Mouse (Mus musculus) hindlimb bud, embryonic 11.5 days (tissue): ENCODE results near the gene Dcaf12.

Source experiments
- DNase-seq: peaks from one replicate; pipeline ENCODE4 v3.0.0-alpha.2; 2012; ENCODE audit warnings: low read depth, low spot score; ENCODE audit errors: extremely low spot score

The Dcaf12 gene

GRCm38 (mm10) chr4:41310567-41311563 lies 3.8 kb downstream of the Dcaf12 start:
- DNase-seq, result no peak

- DNase-seq, result no peak
Observed at GRCm38 (mm10) chr4:41307406-41307805, 7.3 kb downstream of the Dcaf12 start.

GRCm38 (mm10) chr4:41304302-41304701 lies 10.4 kb downstream of the Dcaf12 start:
- DNase-seq, result no peak

GRCm38 (mm10) chr4:41303671-41304070 lies 11.0 kb downstream of the Dcaf12 start:
- DNase-seq, result no peak

GRCm38 (mm10) chr4:41298976-41299375 lies 15.7 kb downstream of the Dcaf12 start:
- DNase-seq, result no peak

- DNase-seq, result no peak
Observed at GRCm38 (mm10) chr4:41295960-41296359, 18.7 kb downstream of the Dcaf12 start.

GRCm38 (mm10) chr4:41295507-41295906 lies 19.2 kb downstream of the Dcaf12 start:
- no peak for DNase-seq

- DNase-seq, result no peak
Observed at GRCm38 (mm10) chr4:41293907-41294306, 20.8 kb downstream of the Dcaf12 start.

GRCm38 (mm10) chr4:41289802-41290201 lies 24.9 kb downstream of the Dcaf12 start:
- no peak for DNase-seq

- peak; percentile 18 for DNase-seq
Observed at GRCm38 (mm10) chr4:41286420-41286819, 28.3 kb downstream of the Dcaf12 start.

- no peak for DNase-seq
Observed at GRCm38 (mm10) chr4:41284087-41284486, 30.6 kb downstream of the Dcaf12 start.

GRCm38 (mm10) chr4:41275927-41276326 lies 38.8 kb downstream of the Dcaf12 start:
- no peak for DNase-seq

GRCm38 (mm10) chr4:41274980-41275850 lies 39.5 kb downstream of the Dcaf12 start, which contains the start of gene Ubap2:
Gene Ubap2 (minus strand): TSS chr4:41275144.
- peak; percentile 98 for DNase-seq

GRCm38 (mm10) chr4:41274377-41274979 lies 40.2 kb downstream of the Dcaf12 start:
- peak; percentile 22 for DNase-seq

GRCm38 (mm10) chr4:41268133-41268532 lies 46.6 kb downstream of the Dcaf12 start:
- no peak for DNase-seq

GRCm38 (mm10) chr4:41266350-41266749 lies 48.3 kb downstream of the Dcaf12 start:
- DNase-seq, result no peak

GRCm38 (mm10) chr4:41260691-41261090 lies 54.0 kb downstream of the Dcaf12 start:
- no peak for DNase-seq

- no peak for DNase-seq
Observed at GRCm38 (mm10) chr4:41259019-41259418, 55.7 kb downstream of the Dcaf12 start.

- no peak for DNase-seq
Observed at GRCm38 (mm10) chr4:41257752-41258151, 56.9 kb downstream of the Dcaf12 start.

- no peak for DNase-seq
Observed at GRCm38 (mm10) chr4:41255564-41256210, 59.0 kb downstream of the Dcaf12 start.

GRCm38 (mm10) chr4:41253756-41254155 lies 60.9 kb downstream of the Dcaf12 start:
- DNase-seq, result no peak
